Mouse (Mus musculus): ENCODE results near the gene Stra6l. TPM values are rescaled to one million over a fixed set of nuclear protein-coding genes. Genes with fewer than 3 reads are reported as not detected.

The Stra6l gene
- total RNA-seq (2021) = under 1 TPM in 1 of 2 experiments, not detected in 1; 0.10 TPM
- long read RNA-seq, experiment 1, partial matches to known transcripts = 1 of 1 reads
- long read RNA-seq, experiment 1, other reads (novel, unspliced or antisense) = 0 of 1 reads
- long read RNA-seq, experiment 2 = 0 reads

DNA sequence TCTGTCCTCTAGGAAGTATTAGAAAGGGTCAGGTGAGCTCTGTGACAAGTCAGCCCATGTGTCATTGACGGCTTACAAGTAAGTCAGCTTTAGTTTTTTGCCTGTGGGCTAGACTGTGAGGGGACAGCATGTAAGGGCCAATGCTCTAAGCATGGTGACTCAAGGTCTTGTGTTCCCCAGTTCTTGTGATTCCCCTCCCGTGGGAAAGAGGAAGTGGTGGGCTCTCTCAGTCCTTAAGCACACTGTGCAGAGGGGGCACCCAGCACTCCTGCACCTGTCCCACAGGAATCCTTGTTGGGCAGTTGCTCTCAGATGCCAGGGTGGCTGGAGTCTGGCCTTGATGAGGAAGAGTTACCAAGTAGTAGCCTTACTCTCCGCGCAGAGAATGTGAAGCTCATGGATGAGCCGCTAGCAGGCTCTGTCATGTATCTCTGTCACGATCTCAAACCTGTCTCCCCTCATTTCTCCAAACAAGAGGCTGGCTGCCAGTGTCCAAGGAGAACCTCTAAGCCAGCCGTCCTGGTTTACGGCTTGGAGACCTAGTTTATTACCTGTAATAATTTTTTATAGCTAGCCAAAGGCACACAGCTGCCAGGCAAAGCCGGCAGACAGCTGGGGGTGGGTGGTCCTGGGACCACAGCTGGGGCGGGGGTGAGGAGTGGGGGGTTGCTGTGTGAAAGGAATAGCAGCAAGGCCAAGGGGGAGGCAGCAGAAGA lies at the start of gene Stra6l:
Stra6l (plus strand) TSS at position 556 of the 716 bp plus-strand sequence.
- no peak for DNase-seq (ENCODE audit: low spot score in 2 of 2)

DNA sequence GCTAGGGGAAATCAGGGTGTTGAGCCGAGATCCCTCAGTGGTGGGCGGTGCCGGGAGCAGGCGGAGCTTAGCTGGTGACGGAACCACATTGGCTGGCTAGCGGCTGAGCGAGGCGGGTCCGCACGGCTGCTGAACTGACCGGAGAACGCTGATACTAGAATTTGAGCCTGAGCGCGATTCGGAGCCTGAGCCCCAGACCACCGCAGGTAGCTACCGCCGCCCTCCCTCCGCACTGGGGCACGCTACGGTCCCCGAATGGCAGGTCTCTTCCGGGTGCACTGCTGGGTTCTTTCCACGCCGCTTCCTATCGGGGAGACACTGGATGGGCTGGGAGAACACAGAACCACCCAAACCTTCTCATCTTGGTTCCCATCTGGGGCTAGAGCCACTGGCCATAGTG lies 49.5 kb upstream of the Stra6l start, which contains the start of gene Aldh1b1:
Aldh1b1 (plus strand) TSS at position 59 of the 400 bp plus-strand sequence.
- DNase-seq (ENCODE audit: low spot score in 2 of 2) = peak; percentile 41 to 66

DNA sequence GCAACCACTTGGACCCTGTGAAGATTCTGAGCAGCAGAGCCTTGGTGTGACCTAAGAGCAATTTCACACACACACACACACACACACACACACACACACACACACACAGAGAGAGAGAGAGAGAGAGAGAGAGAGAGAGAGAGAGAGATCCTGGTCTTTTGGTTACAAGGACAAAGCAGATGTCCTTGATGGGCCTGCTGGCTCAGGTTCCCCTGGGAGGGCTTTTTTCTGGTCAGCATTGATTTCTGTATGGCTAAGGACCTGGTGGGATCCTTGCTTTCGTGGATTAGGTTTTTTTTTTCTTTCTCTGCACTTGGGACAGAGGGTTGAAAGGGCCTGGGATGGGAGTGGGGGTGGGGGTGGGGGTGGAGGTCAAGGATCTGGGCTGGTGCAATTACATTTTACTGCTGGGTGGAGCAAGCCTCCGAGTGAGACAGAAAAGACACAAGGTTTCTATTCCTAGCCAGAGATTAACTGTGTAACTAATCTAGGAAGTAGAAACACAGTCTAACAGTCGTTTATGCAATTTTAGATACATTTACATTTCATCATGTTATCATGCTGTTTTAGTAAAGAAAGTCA lies 48.4 kb upstream of the Stra6l start:
- no peak for DNase-seq (ENCODE audit: low spot score in 2 of 2)

DNA sequence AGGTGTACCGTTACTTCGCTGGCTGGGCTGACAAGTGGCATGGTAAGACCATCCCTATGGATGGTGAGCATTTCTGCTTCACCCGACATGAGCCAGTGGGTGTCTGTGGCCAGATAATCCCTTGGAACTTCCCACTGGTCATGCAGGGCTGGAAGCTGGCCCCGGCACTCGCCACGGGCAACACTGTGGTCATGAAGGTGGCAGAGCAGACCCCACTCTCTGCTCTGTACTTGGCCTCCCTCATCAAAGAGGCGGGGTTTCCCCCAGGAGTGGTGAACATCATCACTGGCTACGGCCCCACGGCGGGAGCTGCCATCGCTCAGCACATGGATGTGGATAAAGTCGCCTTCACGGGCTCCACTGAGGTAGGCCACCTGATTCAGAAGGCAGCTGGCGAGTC lies 45.6 kb upstream of the Stra6l start:
- no peak for DNase-seq (ENCODE audit: low spot score in 2 of 2)

DNA sequence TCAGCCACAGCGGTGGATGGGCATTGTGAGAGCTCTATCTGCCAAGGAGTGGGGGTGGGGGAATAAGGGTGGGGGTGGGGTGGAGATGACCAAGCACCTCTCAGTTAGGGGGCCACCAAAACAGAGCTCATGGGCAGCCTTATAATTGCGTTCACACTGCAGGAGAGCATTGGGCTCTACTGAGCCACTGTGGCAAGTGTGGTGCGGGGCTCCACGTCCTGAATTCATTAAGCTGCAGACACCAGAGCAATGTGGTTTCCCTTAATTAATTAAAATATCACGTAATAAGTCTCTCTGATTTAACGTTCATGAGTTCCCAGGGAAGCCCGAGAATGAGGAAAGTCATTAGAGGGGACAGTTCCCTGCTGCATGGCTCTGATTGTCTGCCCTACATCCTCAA lies 40.4 kb upstream of the Stra6l start:
- no peak for DNase-seq (ENCODE audit: low spot score in 2 of 2)

DNA sequence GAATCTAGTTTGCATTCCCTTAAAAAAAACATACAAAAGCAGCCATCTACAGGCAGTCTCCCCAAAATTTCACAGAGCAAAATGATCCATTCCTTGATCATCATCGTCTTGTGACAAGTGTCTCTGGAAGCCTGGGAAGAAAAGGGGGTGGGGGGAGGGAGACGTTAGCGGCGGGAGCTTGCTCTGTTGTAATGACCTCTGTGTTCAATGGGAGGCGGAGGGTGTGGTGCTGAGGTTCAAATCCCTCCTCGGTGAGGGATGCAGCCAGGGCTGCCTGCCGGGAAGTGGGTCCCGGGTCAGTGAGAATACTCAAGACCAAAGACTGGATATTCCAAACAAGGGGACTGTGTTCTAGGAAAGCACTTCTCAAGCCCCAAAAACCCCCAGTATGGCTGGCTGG lies 37.2 kb upstream of the Stra6l start:
- DNase-seq (ENCODE audit: low spot score in 2 of 2) = no peak

DNA sequence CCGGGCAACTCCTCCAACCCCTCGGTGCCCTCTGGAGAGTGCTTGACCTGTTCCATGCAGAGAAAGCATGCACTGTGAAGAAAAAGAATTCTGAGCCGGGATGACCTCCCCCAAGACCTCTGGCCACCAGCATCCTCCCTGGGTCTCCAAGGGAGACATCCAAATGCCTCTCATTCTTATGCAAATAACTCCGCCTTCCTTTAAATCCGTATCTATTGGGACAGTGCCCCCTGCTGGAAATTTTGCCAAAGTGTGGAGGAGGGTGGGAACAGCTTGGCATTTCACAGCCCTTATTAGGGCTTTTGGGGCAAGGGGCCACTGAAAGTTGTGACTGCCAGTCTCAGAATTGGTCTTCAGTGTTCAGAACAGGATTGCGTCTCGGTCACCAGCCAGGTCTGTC lies 32.9 kb upstream of the Stra6l start:
- peak in 1 of 2 experiments; percentile 29 for DNase-seq (ENCODE audit: low spot score in 2 of 2)

DNA sequence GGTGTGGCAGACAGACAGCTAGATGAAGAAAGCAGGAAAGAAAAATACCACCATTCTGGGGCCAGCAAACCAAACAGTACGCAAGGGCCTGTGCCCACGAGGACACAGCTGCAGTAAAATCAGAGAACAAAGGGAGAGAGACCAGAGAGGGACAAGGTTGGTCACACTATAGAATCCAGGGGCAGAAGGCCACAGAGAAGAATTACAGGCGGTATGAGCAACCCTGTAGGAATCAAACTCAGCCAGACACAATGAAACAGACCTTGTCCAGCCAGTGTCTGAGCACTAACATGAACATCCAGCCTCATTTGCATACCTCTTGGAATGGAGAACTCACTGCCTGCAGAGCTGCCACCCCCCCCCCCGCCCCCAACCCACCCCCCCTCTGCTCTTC lies 29.7 kb upstream of the Stra6l start:
- DNase-seq (ENCODE audit: low spot score in 2 of 2) = no peak

DNA sequence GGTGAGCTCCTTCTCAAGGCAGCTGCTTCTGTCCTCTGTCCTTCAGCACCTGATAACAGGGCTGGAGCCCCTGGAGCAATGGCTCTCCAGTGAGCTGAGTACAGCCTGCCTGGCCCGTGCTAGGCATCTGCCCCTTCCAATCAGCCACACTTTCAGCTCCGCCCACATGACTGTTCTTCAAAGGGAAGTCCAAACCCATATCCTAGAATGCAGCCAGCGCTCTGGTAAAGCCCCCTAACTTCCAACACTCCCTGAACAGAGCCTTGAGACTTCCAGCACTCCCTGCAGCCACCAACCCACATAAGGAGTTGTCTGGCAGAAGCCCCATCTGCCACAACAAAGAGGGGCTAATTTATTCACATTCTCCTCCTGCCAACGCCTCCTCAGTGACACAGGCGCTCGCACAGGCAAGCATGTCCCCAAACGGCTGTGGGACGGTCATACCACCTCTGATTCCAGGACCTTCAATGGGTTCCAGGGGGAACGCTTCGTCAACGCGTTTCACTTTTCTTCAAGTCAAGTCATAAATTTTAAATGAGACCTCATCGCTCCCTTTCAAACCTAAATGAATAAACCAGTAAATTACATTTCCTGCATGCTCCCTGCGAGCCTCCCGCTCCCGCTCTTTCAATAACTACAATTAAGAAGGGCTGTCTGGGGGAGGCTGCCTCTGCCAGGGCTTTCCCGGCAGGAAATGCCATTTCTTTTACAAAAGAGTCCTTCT lies 29.1 kb upstream of the Stra6l start:
- no peak for DNase-seq (ENCODE audit: low spot score in 2 of 2)

DNA sequence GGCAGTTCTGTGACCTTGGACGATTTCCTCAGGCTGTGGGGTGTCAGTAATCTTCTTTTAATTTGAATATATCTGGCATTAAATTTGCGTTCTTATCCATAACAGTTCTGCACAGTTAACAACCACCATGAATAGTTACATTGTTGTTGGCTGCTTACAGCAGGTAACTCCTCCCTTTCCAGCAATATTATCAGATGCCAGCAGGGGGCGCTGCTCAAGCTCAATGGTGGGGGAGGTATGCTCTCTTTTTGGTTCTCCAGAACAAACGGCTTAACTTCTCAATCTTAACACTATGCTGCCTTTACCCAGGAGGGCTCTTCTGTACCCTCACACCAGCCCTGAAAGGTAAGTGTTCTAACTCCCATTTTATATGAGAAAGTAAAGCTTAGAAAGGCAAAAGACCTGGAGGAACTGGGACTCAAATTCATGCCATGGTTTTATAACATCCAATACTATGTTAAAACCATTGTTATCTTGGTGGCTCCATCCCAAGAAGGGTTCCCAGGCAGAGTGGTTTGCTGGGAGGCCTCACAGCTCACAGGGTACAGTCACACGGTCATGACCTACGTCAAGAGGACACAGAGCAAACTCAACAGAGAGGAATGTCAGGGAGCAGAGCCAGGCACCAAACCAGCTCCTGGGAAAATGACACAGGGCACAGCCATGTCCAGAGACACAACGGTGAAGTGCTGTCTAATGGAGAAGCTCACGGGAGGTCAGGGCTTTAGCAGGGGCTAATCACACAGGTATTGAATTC lies 28.2 kb upstream of the Stra6l start:
- peak; percentile 52 to 62 for DNase-seq (ENCODE audit: low spot score in 2 of 2)

DNA sequence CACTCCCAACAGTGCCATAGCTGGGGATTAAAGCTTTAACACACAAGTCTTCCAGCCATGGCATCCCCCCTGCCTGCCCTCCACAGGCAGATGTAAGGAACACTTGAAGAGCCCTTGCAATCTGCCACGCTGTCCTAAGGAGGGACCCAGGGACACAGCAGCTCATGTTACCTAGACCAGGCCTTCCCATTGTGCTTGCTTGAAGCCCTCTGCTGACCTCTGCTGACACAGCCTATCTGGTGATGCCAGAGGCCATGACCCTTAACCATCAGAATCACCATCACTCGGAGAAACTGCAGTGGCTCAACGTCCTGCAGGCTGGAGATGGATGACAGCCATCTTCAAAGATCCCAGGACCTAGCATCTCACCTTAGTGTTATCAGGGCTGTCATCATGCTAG lies 26.5 kb upstream of the Stra6l start:
- no peak for DNase-seq (ENCODE audit: low spot score in 2 of 2)

DNA sequence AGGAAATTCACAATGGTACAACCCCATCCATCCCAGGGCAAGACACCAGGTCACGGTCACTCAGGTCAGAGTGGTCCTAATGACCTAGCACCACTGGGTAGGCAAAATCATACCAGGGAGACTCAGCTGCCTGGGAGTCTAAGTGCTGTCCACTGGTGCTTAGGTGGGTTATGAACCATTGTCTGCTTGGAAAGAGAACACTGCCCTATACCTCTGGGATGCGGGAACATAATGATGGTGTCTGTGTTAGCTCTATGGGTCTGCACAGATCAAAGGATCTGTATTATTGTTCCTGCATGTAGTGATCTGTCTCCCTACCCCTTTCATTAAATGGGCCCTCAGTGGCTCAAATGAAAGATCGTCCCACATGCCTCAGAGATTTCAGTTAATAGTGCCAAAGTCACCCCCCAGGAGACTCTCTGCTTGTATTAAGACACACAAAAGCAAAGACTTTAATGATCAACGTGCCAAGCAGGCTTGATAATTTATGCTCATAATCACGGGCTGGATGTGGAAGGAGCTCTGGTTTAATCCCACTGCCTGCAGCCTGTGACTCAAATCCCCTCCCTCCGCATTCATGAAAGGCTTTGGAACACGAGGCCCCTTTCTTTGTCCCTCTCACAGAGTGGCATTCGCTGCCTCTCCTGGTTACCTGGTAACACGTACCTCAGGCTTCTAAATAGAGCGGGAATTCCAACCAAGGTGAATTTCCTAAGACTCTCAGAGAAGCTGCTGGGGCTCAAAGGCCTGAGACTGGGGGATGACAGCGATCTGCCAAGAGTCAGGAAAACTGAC lies 25.5 kb upstream of the Stra6l start:
- DNase-seq (ENCODE audit: low spot score in 2 of 2) = no peak

DNA sequence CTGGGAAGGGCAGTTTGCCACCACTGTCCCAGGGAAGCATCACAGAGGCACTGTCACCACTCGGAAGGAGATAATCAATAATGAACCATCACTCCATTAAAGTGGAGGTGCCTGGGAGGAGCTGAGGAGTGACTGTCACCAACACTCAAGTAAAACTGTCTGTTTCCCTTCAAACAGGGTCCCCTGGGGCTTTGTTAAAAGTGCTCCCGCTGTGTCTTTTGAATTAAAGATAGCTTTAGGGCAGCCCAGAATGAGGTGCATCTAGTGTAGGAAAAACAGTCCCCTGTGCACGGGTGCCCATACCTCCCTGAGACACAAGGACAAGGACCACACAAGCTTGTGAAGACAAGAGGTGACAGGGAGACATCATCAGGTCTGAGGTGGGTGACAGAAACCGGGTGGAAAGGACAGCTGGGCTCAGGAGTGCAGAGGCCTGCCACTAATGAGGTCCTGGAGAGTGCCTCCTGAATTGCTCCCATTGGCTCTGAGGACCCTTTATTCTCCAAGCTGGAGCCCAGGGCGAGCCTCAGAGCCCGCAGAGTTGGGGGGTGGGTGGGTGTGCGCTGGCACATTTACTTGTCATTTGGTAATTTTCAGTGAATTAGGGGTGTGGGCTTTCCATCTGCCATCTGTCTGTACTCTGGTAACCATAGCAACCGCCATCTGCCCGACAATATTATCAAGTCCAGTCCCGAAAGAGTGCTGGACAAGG lies 24.3 kb upstream of the Stra6l start:
- DNase-seq (ENCODE audit: low spot score in 2 of 2) = no peak

DNA sequence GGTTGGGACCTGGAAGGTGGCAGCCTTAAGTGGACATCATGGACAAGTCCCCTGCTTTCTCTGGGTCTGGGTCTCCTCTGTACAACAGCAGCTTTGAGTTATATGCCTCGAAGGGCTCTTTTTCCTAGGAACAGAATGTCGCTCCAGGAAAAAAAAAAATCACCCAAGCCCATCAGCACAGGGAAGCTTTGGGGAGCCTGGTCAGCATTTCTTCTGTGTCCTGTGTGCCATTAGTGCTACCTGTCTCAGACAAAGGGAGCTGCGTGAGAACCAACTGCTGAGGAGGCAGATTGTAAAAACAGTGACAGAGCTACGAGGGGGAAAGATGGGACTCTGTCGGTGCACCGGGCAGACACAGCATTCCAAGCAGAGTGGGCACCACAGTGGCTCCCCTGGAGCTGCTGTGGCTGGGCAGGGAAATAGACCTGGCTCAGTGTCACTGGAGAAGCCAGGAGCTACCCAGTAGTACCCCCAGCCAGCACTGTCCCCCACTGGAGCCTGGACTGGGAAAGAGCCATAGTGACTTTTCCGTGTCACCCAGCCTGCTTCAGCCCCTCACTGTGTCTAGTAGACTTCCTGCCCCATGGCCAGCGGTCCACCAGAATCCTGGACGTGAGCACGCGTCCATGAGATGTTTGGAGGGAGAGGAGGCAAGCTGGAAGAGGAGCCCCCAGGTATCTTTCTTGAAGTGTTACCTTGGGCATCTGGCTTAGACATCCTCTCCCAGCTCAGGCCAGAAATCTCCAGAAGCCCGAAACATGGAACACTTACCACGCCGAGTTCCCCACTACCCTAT lies 23.5 kb upstream of the Stra6l start:
- DNase-seq (ENCODE audit: low spot score in 2 of 2) = no peak

DNA sequence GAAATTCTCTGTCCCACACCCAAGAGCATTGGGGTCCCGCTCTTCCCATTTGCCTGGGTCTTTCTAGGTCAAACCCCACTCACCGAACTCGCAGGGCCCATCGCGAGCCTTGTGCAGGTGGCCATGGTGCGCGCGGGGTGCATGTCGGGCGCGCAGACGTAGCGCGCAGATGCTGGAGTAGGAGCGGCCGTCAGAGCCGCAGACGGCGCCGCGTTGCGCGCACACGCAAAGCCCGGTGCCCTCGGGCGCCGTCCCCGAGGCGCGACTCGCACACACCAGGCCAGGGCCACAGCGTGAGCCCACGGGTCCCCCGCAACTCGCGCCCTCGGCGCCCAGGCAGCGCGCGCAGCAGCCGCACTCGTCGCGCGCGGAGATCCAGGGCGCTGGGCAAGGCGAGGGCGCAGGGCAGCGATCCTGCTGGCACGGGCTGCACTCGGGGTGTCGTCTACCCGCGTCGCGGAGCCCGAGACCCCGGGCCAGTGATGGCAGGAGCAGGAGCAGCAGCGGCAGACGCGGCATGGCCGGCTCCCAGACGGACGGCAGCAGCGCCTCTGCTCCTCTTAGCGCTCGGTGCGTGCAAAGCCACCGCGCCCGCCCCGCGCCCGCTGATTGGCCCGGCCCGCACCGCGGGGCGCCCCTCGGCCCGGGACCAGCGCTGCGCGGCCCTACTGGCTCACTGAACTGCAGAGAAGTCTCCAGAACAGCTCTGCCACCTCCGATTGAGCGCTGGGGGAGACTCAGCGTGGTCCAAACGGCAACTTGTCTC lies 22.0 kb upstream of the Stra6l start, which contains the start of gene Igfbpl1:
Igfbpl1 (minus strand) TSS at position 649 of the 766 bp plus-strand sequence.
- DNase-seq (ENCODE audit: low spot score in 2 of 2) = no peak

DNA sequence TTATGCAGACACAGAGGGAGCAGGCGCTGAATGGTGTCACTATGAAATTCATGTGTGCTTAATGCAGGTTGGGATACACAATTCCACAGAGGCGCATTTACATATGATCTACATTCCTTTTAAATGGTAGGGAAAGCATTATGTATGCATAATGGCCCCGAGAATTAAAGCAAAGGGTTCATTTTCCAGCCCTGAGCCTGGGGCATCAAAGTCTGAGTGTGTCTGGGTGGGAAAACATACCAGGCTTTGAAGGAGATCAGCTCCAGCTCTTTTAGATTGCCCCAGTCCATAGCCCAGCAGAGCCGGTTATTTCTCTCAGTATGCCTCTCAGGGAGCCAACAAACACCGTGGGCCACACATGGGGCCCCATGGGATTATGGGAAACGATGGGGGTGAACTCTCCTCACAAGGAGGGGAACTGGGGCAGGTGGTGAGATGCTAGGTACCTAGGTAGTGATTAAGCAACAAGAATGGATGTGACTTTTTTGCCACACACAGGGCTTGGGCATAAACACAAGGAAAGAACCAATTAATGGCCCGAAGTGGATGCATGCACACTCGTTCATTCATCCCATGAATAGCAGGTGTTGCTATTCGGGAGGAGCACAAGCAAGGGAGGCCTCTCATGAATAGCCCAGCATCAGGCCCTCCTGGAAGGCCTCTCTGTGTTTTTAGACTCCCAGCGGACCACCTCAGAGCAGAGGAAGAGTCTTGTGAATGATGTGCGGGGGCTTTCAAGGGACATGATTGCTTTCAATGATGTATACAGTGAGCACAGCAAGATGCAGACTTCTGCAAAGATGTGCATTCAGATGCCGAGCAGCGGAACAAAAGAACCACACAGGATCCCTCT lies 18.3 kb upstream of the Stra6l start:
- no peak for DNase-seq (ENCODE audit: low spot score in 2 of 2)

DNA sequence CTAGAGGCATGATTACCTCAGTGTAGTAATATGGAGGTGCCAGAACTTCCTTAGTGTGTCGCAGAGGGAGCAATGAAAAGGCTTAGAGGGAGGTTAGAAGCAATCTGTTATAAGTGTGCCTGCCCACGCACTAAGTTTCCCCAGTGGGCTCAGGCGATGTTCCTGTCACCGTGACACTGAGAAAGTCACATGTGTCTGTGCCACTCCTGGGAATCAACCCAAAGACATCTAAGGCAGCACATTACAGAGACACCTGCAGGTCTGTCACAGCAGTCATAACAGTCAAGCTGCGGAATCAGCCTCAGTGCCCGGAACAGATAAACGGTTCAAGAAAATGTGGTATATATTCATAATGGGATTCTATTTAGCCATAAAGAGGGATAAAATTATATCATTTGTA lies 16.5 kb upstream of the Stra6l start:
- no peak for DNase-seq (ENCODE audit: low spot score in 2 of 2)

All from gastrocnemius, postnatal 4 days (tissue).